Mouse (Mus musculus) cerebellum, adult 8-10 months (tissue): ENCODE measurements around the gene Pmpca.

Experiments
- DNase-seq: peaks from one replicate; pipeline ENCODE4 v3.0.0; 2022

Pmpca gene

GRCm38 (mm10) chr2:26434791-26435572 is 45.8 kb downstream of the Pmpca start:
- DNase-seq, result no peak

- DNase-seq, result no peak
Measured at GRCm38 (mm10) chr2:26437221-26437620, 48.1 kb downstream of the Pmpca start.

- DNase-seq, result no peak
Measured at GRCm38 (mm10) chr2:26438373-26438772, 49.2 kb downstream of the Pmpca start.

GRCm38 (mm10) chr2:26439671-26440070 is 50.5 kb downstream of the Pmpca start:
- DNase-seq, result no peak

- DNase-seq, result no peak
Measured at GRCm38 (mm10) chr2:26441261-26441660, 52.1 kb downstream of the Pmpca start.

GRCm38 (mm10) chr2:26441688-26442087 is 52.5 kb downstream of the Pmpca start:
- DNase-seq, result no peak

- no peak for DNase-seq
Measured at GRCm38 (mm10) chr2:26442843-26443242, 53.7 kb downstream of the Pmpca start.

GRCm38 (mm10) chr2:26443876-26444275 is 54.7 kb downstream of the Pmpca start:
- no peak for DNase-seq

- DNase-seq, result peak; percentile 24
Measured at GRCm38 (mm10) chr2:26444368-26444767, 55.2 kb downstream of the Pmpca start.

- peak; percentile 100 for DNase-seq
Measured at GRCm38 (mm10) chr2:26444946-26445665, 56.0 kb downstream of the Pmpca start, which contains the start of gene Sec16a. Gene Sec16a (minus strand): TSS chr2:26445216.

- DNase-seq, result no peak
Measured at GRCm38 (mm10) chr2:26445666-26446445, 56.7 kb downstream of the Pmpca start.

- peak; percentile 34 for DNase-seq
Measured at GRCm38 (mm10) chr2:26446671-26447070, 57.5 kb downstream of the Pmpca start.
